12 mouse cellular contexts compared by ENCODE assay signal in genomic region chr4:63231121-63231520, GRCm38 (mm10). TPM values are rescaled to one million over a fixed set of nuclear protein-coding genes. Genes with fewer than 3 reads are reported as not detected.
DNase-seq lines count a peak whose midpoint lies in the region; ATAC-seq and TF ChIP-seq lines count a peak whose summit lies in the region.
"Had no signal": no experiment of that assay in that cellular context is flagged by ENCODE, and none has a peak within 500 bp of the region (broad histone marks: within the 10 kb centered on the region; RNA-seq: fewer than 3 reads in every experiment).

No protein-coding gene starts in this region.

- no peak overlapping the region for H3K4me3 ChIP-seq in left cerebral cortex, adult 2 months
- H3K4me3 ChIP-seq in heart, embryonic 15.5 days = no peak overlapping the region
- no peak overlapping the region for H3K4me3 ChIP-seq in midbrain, embryonic 13.5 days (replicated peaks)
- H3K4me3 ChIP-seq: midbrain, embryonic 15.5 days had no signal

- H3K9me3 ChIP-seq in heart, embryonic 15.5 days (replicated peaks) = no peaks in the 10 kb centered on the region
- H3K9me3 ChIP-seq in midbrain, embryonic 13.5 days = no peaks in the 10 kb centered on the region
- H3K9me3 ChIP-seq: midbrain, embryonic 15.5 days had no signal

- H3K27me3 ChIP-seq in heart, embryonic 15.5 days = no peaks in the 10 kb centered on the region
- H3K27me3 ChIP-seq in midbrain, embryonic 13.5 days = no peaks in the 10 kb centered on the region
- H3K27me3 ChIP-seq: midbrain, embryonic 15.5 days had no signal

- intact Hi-C loops in left cerebral cortex, postnatal 4 days (cut with DNase I) = no loop called here
- intact Hi-C loops in left cerebral cortex, adult 2 months (cut with DNase I) = no loop called here

- no peak for TF ChIP-seq CTCF in left cerebral cortex, adult 2 months (IDR thresholded peaks at IDR 0.05)

- no peak overlapping the region for H3K4me2 ChIP-seq in heart, embryonic 15.5 days
- H3K4me2 ChIP-seq in midbrain, embryonic 13.5 days (replicated peaks) = no peak overlapping the region
- H3K4me2 ChIP-seq: midbrain, embryonic 15.5 days had no signal

- no peak overlapping the region for H3K27ac ChIP-seq in left cerebral cortex, adult 2 months
- peak overlapping the region; percentile 80; the same call in 1 of the 2 replicates for H3K27ac ChIP-seq in heart, embryonic 15.5 days
- H3K27ac ChIP-seq in midbrain, embryonic 13.5 days = no peak overlapping the region

- 41% methylated on average over 1 of the region's 1 CpGs for WGBS in heart, embryonic 15.5 days
- WGBS in midbrain, embryonic 13.5 days = 91% methylated on average over 1 of the region's 1 CpGs

- no peaks in the 10 kb centered on the region for H3K36me3 ChIP-seq in heart, embryonic 15.5 days
- no peaks in the 10 kb centered on the region for H3K36me3 ChIP-seq in midbrain, embryonic 13.5 days
- H3K36me3 ChIP-seq: G1E; midbrain, embryonic 15.5 days had no signal

- H3K9ac ChIP-seq in heart, embryonic 15.5 days = no peak overlapping the region
- H3K9ac ChIP-seq in midbrain, embryonic 13.5 days (replicated peaks) = no peak overlapping the region
- H3K9ac ChIP-seq: midbrain, embryonic 15.5 days had no signal

- DNase-seq in left cerebral cortex, postnatal 4 days = peak; percentile 44
- DNase-seq in left cerebral cortex, adult 2 months (ENCODE audit: extremely low spot score in 1 of 2, low spot score in 2 of 2) = no peak
- DNase-seq in brain, adult 2 months (ENCODE audit: low read depth, low spot score) = peak; percentile 91
- peak; percentile 61 for DNase-seq in lung, postnatal 36 days
- no peak for DNase-seq in spleen, adult 18-20 months
- DNase-seq: right cerebral cortex, postnatal 4 days; thymus, postnatal 14 days had no signal

- ATAC-seq in heart, embryonic 15.5 days (replicated peaks; ENCODE audit: insufficient number of reproducible peaks, insufficient read depth, low FRiP score, low read depth) = no peak
- no peak for ATAC-seq in midbrain, embryonic 13.5 days
- ATAC-seq: midbrain, embryonic 15.5 days had no signal

- peaks cover 85% of the 10 kb centered on the region for H3K4me1 ChIP-seq in heart, embryonic 15.5 days (replicated peaks)
- peaks cover 31% of the 10 kb centered on the region for H3K4me1 ChIP-seq in midbrain, embryonic 13.5 days (replicated peaks)

RNA-seq across cellular contexts. Expression of gene Col27a1, which starts 17.3 kb away (rescaled TPM):
- 1 to 10 TPM; 2.5 to 3.1 TPM for total RNA-seq in left cerebral cortex, postnatal 4 days (2021)
- 1 to 10 TPM; 4.6 to 4.9 TPM for total RNA-seq in left cerebral cortex, adult 2 months (2021)
- 4.4 and 6.1 TPM in 2 replicates for polyA plus RNA-seq in heart, embryonic 15.5 days (2015; fragmentation: Nextera tagmentation; extraction: Ambion mirVana)
- polyA plus RNA-seq in midbrain, embryonic 13.5 days (2015; fragmentation: Nextera tagmentation; extraction: Ambion mirVana) = 1.3 and 2.1 TPM in 2 replicates
- polyA plus RNA-seq: G1E had no signal

RNA-seq across cellular contexts. Expression of gene Kif12, which starts 59.2 kb away (rescaled TPM):
- total RNA-seq in left cerebral cortex, postnatal 4 days (2021) = not detected
- not detected for total RNA-seq in left cerebral cortex, adult 2 months (2021)
- 0.13 and 0.48 TPM in 2 replicates for polyA plus RNA-seq in heart, embryonic 15.5 days (2015; fragmentation: Nextera tagmentation; extraction: Ambion mirVana)
- polyA plus RNA-seq in midbrain, embryonic 13.5 days (2015; fragmentation: Nextera tagmentation; extraction: Ambion mirVana) = 0.23 TPM in 1 of 2 replicates, not detected in the other
- total RNA-seq: G1E had no signal
- polyA plus RNA-seq: G1E; limb, embryonic 11.5 days had no signal

Comparison
In these comparisons a context has a peak if more than half of its experiments do, and no peak if none do; other contexts are left out.
1. DNase-seq: peak in left cerebral cortex, postnatal 4 days (single experiment), brain, adult 2 months (single experiment) and lung, postnatal 36 days (single experiment); none in left cerebral cortex, adult 2 months (0 of 2) and spleen, adult 18-20 months (0 of 2).